Mouse (Mus musculus) heart, postnatal 25 days (tissue): ENCODE measurements around the gene Irak2. TPM values are rescaled to one million over a fixed set of nuclear protein-coding genes. Genes with fewer than 3 reads are reported as not detected.

Experiments
- DNase-seq: peaks from one replicate; pipeline ENCODE4 v3.0.0; 2022; ENCODE audit warnings: low spot score
- intact Hi-C: fragments of 180-260 bp; cut with DNase I; formaldehyde crosslinking; loops from one replicate; pipeline ENCODE4 v1.15.1; 2025
- total RNA-seq, 2 experiments: library from RNA; stranded (reverse); gene quantifications; 2 replicates each; pipeline ENCODE4 v1.2.3; 2021

The Irak2 gene
- total RNA-seq: 10 to 100 TPM in 1 of 2 experiments, 1 to 10 TPM in 1; 9.7 to 10.6 TPM

GRCm38 (mm10) chr6:113638302-113639040 lies at the start of gene Irak2:
Gene Irak2, plus strand, starts transcription at chr6:113638467.
- intact Hi-C loops: loop anchor here (1.0 to 5.0 kb wide), 5 partner anchors 14 to 434 kb away; no protein-coding TSS in a partner anchor
- peak; percentile 93 for DNase-seq

GRCm38 (mm10) chr6:113592637-113593036 lies 45.6 kb upstream of the Irak2 start:
- no peak for DNase-seq
- intact Hi-C loops: no loop called here

- DNase-seq: no peak
- intact Hi-C loops: no loop called here
Measured at GRCm38 (mm10) chr6:113597945-113598344, 40.3 kb upstream of the Irak2 start.

DNA sequence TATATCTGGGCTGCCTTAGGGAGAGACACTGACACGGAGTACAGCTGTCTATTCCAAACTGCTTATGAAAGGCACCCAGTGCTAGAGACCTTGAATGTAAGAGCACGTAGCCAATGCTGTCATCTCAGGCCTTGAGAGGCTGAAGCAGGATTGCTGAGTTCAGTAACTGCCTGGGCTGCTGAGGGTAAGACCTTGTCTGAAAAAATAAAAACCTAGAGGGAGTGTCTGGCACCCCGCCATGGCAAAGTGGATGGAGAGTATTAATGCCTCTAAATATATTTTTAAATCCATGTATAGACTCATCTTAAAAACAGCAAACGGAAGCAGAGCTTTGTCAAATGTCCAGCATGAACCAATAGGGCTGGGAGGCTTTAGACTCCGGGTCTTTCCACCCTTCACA lies 38.4 kb upstream of the Irak2 start:
- no peak for DNase-seq
- intact Hi-C loops: no loop called here

DNA sequence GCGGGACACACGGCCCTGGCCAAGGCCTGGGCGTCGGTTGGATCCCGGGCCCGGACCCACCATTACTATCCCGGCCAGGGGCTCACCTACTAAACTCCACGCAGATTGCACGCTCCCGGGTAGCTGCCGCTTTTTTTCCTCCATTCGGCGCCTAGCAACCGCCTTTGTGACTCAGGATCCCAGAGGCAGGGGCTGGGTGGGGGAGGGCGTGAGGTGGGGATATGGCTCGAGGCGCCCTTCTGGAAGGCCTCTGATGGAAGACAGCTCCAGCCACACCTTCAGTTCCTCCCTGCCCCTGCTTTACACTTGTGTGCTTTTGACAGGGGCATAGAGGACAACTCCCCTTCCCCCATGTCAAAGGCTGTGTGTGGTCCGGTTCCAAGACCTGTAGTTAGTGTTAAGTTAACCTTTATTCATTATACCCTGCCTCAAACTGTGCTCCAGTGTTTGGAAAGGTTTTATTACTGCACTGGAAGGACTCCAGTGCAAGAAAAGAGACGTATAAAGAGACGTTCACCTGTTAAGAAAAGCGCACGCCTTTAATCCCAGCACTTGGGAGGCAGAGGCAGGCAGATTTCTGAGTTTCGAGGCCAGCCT lies 37.6 kb upstream of the Irak2 start, which contains the start of gene Fancd2os:
TSS of gene Fancd2os (minus strand) at position 173 of the 597 bp plus-strand sequence.
- no peak for DNase-seq
- intact Hi-C loops: no loop called here

GRCm38 (mm10) chr6:113602821-113603220 lies 35.4 kb upstream of the Irak2 start:
- DNase-seq: no peak
- intact Hi-C loops: no loop called here

GRCm38 (mm10) chr6:113603993-113604392 lies 34.3 kb upstream of the Irak2 start:
- intact Hi-C loops: loop anchor here (2.0 kb wide), 1 partner anchor 21 kb away; no protein-coding TSS in a partner anchor
- DNase-seq: no peak

GRCm38 (mm10) chr6:113604432-113605223 lies 33.6 kb upstream of the Irak2 start, which contains the start of gene Brk1:
Gene Brk1, plus strand, starts transcription at chr6:113604772.
- intact Hi-C loops: loop anchor here (2.0 to 5.0 kb wide), 2 partner anchors 20 to 72 kb away; partner anchors contain the start of genes Emc3 and Fancd2
- DNase-seq: peak; percentile 77

DNA sequence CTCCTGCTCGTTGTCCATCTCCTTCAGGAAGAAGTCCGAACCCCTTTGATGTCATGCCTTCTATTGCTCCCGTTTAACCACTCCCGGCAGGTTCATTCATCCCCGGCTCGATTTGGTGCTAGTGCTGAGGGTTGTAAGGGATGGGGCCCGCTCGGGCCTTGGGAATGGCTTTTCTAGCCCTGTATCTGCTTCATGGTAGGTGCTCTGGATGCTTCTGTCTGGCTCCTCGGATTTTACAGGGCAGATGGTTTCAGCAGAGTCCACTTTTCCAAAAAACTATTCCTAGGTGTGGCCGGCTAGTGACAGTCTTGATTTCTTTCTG lies 33.1 kb upstream of the Irak2 start:
- no peak for DNase-seq
- intact Hi-C loops: loop anchor here (2.0 to 5.0 kb wide), 2 partner anchors 20 to 73 kb away; partner anchors contain the start of genes Emc3 and Fancd2

DNA sequence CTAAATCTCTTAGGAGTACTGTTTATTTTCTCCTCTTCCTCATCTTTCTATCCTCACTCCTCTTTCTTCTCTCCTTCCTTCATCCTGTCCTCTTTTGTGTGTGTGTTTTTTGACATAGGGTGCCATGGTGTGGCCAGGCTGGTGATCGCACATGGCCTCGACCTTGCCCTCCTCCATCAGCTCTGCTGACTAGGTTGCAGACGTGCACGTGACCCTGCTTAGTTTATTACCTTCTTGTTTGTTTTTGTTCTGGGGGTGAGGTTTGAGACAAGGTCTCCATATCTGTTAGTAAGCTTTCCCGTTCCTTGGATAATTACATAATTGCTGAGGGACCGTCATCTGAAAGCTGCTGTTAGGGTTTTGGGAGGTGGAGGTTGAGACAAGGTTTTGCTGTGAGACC lies 29.4 kb upstream of the Irak2 start:
- no peak for DNase-seq
- intact Hi-C loops: loop anchor here (5.0 kb wide), 1 partner anchor 77 kb away; the partner anchor contains the start of genes Emc3 and Fancd2

GRCm38 (mm10) chr6:113609293-113609692 lies 29.0 kb upstream of the Irak2 start:
- intact Hi-C loops: loop anchor here (5.0 kb wide), 1 partner anchor 77 kb away; the partner anchor contains the start of genes Emc3 and Fancd2
- DNase-seq: no peak

DNA sequence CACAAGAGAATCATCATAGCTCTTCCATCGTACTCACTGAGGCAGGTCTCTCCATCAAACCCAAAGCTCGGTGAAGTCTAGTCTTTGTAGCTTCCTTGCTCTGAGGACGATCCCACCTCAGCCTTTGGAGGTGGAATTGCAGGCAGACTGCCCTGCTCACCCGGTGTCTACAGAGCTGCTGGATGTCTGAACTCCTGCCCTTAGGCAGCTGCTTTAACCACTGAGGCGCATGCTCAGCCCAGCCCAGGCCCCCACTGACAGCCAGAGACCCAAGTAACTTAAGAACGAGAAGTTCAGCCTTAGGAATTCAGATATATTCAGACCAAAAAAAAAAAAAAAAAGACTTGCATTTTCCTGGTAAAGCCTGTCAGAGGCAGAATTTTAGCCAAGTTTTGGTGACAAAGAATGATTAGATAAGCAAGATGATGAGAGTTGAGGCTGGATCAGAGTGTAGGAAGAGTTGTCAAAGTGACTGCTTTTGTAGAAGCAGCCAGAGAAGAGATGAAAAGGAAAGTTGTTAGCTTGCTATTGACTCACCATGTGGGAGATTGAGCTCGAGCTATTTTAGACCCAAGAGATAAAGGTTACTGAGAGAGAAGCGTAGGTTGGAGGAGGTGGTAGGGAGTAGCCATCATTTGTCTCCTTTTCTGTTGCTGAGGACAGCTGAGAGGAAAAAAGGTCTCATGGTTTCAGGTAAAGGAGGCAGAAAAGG lies 25.9 kb upstream of the Irak2 start:
- intact Hi-C loops: no loop called here
- no peak for DNase-seq

DNA sequence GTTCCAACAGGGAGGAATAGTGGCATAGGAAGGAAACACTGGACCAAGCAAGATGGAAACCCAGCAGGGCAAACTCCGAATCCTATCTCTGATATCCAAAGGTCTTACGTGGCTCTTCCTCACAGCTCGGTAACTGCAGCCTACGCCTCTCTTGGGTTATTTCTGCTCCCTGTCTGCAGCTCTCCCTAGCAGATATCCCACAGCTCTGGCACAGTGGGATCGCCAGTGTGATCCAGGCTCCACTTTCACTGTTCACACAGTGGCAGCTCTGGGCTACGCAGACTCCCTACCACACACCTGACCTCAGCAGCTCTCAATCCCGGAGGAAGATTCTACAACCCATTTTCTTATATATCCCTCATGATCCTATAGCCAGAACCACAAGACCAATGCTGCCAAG lies 24.1 kb upstream of the Irak2 start:
- intact Hi-C loops: no loop called here
- no peak for DNase-seq

DNA sequence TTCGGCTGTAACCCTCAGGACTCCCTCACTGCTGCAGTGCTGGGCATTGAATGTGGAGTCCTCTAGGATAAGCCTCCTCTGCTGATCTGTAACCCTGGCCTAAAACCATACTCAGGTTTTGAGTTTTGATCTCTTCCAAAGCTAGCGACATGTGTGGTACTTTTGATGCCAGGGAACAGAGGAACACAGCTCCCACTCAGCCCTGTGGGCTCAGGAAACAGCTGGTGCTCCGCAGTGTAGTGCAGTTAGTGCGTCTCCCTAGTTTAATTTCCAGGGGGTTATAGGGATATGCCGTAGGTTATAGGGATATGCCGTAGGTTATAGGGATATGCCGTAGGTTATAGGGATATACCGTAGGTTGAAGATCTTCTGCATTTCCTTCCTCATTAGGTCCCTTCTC lies 23.3 kb upstream of the Irak2 start:
- intact Hi-C loops: no loop called here
- no peak for DNase-seq

DNA sequence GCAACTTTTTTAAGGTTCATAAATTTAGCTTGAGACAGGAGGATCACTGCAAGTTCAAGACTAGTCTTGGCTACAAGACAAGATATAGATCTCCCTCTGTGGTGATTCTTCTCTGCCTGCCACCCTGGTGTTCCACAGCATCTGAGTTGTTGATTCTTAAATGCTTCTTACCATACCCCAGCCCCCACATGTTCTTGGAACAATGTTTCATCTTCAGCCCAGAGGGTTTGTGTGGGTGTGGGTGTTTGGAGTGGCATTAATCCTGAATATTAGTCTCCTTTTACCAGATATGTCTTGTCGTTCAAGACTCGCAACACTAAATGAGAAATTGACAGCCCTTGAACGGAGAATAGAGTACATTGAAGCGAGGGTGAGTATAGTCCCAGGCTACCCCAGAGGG lies 22.8 kb upstream of the Irak2 start:
- intact Hi-C loops: no loop called here
- DNase-seq: no peak

DNA sequence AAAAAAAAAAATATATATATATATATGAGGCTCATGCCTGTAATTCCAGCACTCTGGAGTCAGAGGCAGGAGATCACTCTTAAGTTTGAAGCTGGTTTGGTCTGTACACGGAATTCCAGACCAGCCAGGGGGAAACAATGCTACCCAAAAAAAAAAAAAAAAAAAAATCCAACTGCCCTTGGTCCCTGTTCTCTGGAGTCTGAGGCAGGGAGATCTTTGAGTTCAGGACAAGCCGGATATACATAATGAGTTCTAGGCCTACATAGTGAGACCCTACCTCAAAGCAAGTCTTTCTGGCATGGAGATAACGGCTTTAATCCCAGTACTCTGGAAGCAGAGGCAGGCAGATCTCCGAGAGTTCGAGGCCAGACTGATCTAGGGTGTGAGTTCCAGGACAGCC lies 14.9 kb upstream of the Irak2 start:
- intact Hi-C loops: no loop called here
- no peak for DNase-seq

DNA sequence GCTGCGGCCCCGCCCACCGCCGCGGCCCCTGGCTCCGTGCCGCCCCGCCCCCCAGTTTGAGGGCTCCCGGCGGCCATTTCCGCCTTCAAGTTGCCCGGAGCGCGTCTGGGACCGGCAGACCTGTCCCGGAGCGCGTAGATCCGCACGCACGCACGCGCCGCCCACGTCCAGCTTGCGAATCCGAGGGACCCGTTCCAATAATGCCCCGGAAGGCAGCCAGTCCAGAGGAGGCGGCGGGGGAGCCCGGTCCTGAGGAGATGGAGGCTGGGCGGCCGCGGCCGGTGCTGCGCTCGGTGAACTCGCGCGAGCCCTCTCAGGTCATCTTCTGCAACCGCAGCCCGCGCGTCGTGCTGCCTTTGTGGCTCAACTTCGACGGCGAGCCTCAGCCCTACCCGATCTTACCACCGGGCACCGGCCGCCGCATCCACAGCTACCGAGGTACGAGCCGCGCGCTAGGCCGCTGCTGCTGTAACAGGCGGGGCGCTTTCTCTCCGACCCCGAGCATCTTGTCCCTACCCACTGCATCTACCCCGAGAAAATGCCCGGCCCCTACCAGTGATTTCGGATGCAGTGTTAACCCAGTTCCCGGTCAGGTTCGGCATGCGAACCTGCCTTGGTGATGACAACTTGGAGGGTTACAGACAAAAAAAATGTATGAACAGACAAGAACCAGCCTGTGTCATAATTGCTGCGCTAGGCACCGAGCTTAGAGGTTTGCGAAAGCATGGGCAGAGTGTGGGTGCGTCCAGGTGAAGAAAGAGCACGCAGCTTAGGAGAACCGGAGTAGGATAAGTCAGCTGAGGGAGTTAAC lies 14.1 kb upstream of the Irak2 start, which contains the start of gene Vhl:
TSS of gene Vhl (plus strand) at position 19 of the 811 bp plus-strand sequence.
- peak; percentile 85 for DNase-seq
- intact Hi-C loops: loop anchor here (2.0 kb wide), 2 partner anchors 15 to 19 kb away; partner anchors contain the start of genes Brk1 and Irak2

- DNase-seq: no peak
- intact Hi-C loops: loop anchor here (2.0 kb wide), 2 partner anchors 14 to 20 kb away; partner anchors contain the start of genes Brk1 and Irak2
Measured at GRCm38 (mm10) chr6:113624989-113625770, 13.1 kb upstream of the Irak2 start.
